Mouse (Mus musculus): ENCODE results near the gene Dusp13. TPM values are rescaled to one million over a fixed set of nuclear protein-coding genes. Genes with fewer than 3 reads are reported as not detected.

The Dusp13 gene
- polyA plus RNA-seq, 1 experiment from 2014 or later: not detected

DNA sequence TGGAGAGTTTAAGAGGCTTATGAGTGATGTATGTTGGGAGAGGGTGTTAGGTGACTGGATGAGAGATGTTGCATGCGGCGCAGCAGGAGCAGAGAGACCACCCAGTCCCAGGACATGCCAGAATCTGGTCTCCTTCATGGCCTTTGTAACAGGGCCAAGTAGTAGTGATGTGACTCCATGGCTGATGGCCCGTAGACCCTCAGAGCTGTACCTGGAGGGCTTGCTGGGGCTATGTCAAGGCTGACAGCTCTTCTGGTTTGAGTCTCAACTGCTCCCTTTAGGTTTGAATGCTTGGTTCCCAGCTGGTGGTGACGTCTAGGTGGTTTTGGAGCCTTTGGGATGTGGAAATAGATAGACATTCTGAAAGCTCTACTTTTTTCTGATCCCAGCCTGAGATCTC lies 21.0 kb downstream of the Dusp13 start:
- no peak overlapping the region for H3K4me2 ChIP-seq (ENCODE audit: low read depth, low read length)
- ATAC-seq (no peak), DNase-seq (no peak)
- WGBS (ENCODE audit: insufficient replicate concordance): 84% methylated on average over 4 of the region's 4 CpGs
- H3K9ac ChIP-seq (replicated peaks): no peak overlapping the region
- no peak overlapping the region for H3K27ac ChIP-seq (ENCODE audit: low read depth)
- H3K4me1 ChIP-seq (ENCODE audit: insufficient read depth): no peaks in the 10 kb centered on the region
- TF ChIP-seq EP300 (IDR thresholded peaks at IDR 0.05; ENCODE audit: low read depth) (no peak), CTCF (IDR thresholded peaks at IDR 0.05; ENCODE audit: low read depth) (no peak)
- peaks cover 4% of the 10 kb centered on the region; the same call in 1 of the 2 replicates for H3K9me3 ChIP-seq (ENCODE audit: low read length)
- H3K27me3 ChIP-seq (ENCODE audit: insufficient read depth, low read length): no peaks in the 10 kb centered on the region
- H3K36me3 ChIP-seq (replicated peaks; ENCODE audit: insufficient read depth, low read length): no peaks in the 10 kb centered on the region
- no peak overlapping the region for H3K4me3 ChIP-seq (ENCODE audit: low read depth, low read length)

DNA sequence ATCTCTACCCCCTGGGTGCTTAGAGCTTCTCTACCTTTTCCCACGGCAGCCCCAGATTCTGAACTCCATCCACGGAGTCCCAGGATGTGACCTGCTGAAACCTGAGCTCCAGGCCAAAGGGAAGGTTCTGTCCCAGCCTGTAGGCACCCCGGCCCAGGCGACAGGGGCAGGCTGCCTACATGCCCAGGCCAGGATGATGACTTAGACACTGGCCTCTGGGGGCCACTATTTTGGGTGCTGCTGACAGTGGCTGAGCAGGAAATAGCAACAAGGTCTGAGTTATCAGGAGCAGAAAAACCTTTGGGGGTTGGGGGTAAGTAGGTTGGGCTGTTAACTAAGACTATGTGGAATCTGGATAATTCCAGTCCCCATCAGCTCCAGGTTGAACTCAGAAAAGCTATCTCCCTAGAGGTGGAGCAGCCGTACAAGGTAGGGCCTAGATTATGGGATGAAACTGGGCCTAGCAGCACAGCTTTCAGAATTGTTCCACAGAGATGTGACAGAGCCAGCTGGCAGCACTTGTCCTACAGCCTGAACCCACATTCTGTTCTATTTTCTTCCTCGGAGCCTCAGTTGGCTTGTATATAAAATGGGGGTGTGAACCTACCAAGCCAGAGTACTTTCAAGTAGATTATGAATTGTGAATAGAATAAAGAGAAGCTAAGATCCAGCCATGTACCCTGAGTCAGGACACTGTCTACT lies 21.8 kb downstream of the Dusp13 start:
- Histone ChIP-seq H3K36me3 (replicated peaks; ENCODE audit: insufficient read depth, low read length) (no peaks in the 10 kb centered on the region), H3K9me3 (ENCODE audit: low read length) (peaks cover 4% of the 10 kb centered on the region; the same call in 1 of the 2 replicates), H3K4me1 (ENCODE audit: insufficient read depth) (no peaks in the 10 kb centered on the region), H3K9ac (replicated peaks) (no peak overlapping the region), H3K4me2 (ENCODE audit: low read depth, low read length) (no peak overlapping the region), H3K27me3 (ENCODE audit: insufficient read depth, low read length) (no peaks in the 10 kb centered on the region), H3K27ac (ENCODE audit: low read depth) (no peak overlapping the region), H3K4me3 (ENCODE audit: low read depth, low read length) (no peak overlapping the region)
- TF ChIP-seq CTCF (IDR thresholded peaks at IDR 0.05; ENCODE audit: low read depth) (no peak), EP300 (IDR thresholded peaks at IDR 0.05; ENCODE audit: low read depth) (no peak)
- DNase-seq (no peak), ATAC-seq (no peak)
- 70% methylated on average over 6 of the region's 6 CpGs for WGBS (ENCODE audit: insufficient replicate concordance)

DNA sequence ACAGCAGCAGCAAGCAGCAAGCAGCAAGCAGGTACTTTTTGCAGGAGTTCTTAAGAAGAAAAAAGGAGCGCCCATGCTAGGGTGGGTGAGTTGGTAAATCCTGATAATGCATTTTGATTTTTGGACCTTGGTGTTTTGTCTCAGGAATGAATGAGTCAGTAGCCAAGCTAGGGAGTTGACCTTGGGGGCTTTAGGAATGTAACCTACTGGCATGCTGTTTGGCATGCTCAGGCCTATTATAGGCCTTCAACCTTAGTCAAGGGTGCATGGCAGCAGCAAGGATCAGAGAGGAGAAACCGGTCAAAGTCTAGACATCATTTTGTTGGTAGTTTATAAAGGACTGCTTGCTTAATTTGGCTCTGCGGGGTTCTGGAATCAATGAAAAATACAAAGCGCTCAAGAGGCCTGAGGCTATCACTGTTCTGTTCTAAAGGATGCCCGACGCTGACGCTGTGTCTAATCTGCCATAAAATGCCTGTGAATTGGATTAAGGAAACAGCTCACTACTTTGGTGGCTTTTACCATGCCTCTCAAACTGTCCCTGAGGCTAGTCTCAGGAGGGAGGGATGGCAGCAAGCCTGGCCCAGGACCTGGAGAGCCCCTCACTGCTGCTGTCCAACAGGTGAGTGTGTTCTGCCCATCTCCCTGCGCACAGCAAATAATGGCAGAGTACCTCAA lies 28.8 kb downstream of the Dusp13 start:
- Histone ChIP-seq H3K4me3 (ENCODE audit: low read depth, low read length) (no peak overlapping the region), H3K27me3 (ENCODE audit: insufficient read depth, low read length) (no peaks in the 10 kb centered on the region), H3K9me3 (ENCODE audit: low read length) (no peaks in the 10 kb centered on the region), H3K4me2 (ENCODE audit: low read depth, low read length) (no peak overlapping the region), H3K4me1 (ENCODE audit: insufficient read depth) (0 out of 2 replicates have a peak, but pooled peaks cover 5% of the 10 kb centered on the region), H3K9ac (replicated peaks) (no peak overlapping the region), H3K27ac (ENCODE audit: low read depth) (no peak overlapping the region), H3K36me3 (replicated peaks; ENCODE audit: insufficient read depth, low read length) (no peaks in the 10 kb centered on the region)
- DNase-seq: no peak
- TF ChIP-seq CTCF (IDR thresholded peaks at IDR 0.05; ENCODE audit: low read depth) (no peak), EP300 (IDR thresholded peaks at IDR 0.05; ENCODE audit: low read depth) (no peak)
- WGBS (ENCODE audit: insufficient replicate concordance): 83% methylated on average over 8 of the region's 8 CpGs
- ATAC-seq: no peak

- WGBS (ENCODE audit: insufficient replicate concordance): 64% methylated on average over 4 of the region's 4 CpGs
- no peak overlapping the region for H3K4me2 ChIP-seq (ENCODE audit: low read depth, low read length)
- no peak overlapping the region for H3K27ac ChIP-seq (ENCODE audit: low read depth)
- H3K9ac ChIP-seq (replicated peaks): no peak overlapping the region
- no peaks in the 10 kb centered on the region for H3K9me3 ChIP-seq (ENCODE audit: low read length)
- H3K4me3 ChIP-seq (ENCODE audit: low read depth, low read length): no peak overlapping the region
- DNase-seq: no peak
- 0 out of 2 replicates have a peak, but pooled peaks cover 5% of the 10 kb centered on the region for H3K4me1 ChIP-seq (ENCODE audit: insufficient read depth)
- ATAC-seq: 0 out of 2 replicates have a peak, but pooled peaks have one; percentile 12
- no peaks in the 10 kb centered on the region for H3K36me3 ChIP-seq (replicated peaks; ENCODE audit: insufficient read depth, low read length)
- TF ChIP-seq EP300 (IDR thresholded peaks at IDR 0.05; ENCODE audit: low read depth) (no peak), CTCF (IDR thresholded peaks at IDR 0.05; ENCODE audit: low read depth) (no peak)
- no peaks in the 10 kb centered on the region for H3K27me3 ChIP-seq (ENCODE audit: insufficient read depth, low read length)
These were observed 30.4 kb downstream of the Dusp13 start for GRCm38 (mm10) chr14:21720430-21721205.

DNA sequence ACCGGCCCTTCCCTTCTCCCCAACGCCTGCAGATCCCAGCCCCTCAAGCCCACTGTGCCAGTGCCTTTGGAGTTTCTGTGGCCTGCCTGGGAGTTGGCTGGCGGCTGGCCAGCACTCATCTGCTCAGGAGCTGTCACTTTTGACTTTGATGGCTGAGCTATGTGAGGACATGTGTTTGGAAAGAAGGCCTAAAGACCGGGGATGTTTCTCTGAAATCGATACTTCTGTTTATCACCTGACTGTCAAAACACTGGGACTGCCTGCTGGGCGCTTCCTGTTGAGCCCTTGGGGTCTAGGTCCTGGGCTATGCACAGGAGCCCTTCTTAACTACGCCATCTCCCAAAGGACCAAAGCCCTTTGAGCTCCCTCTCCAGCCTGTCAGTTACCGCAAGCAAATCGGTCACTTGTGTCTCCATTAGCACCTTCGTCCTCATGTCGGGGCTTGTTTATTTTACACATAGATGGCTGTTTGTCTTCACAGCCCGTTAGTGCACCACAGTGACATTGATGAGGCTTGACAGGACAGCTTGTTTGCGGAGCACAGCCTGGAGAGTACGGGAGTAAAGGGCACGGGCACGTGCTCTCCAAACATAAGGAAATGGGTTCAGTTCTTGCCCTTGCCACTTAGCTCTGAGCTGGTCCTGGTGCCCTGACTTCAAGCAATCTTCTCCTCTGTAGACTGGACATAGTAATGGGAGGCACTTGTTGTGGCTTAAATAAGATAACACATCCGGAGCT lies 31.2 kb downstream of the Dusp13 start:
- Histone ChIP-seq H3K9me3 (ENCODE audit: low read length) (no peaks in the 10 kb centered on the region), H3K9ac (replicated peaks) (no peak overlapping the region), H3K4me3 (ENCODE audit: low read depth, low read length) (no peak overlapping the region), H3K27ac (ENCODE audit: low read depth) (no peak overlapping the region), H3K4me2 (ENCODE audit: low read depth, low read length) (no peak overlapping the region), H3K36me3 (replicated peaks; ENCODE audit: insufficient read depth, low read length) (no peaks in the 10 kb centered on the region), H3K4me1 (ENCODE audit: insufficient read depth) (0 out of 2 replicates have a peak, but pooled peaks cover 5% of the 10 kb centered on the region), H3K27me3 (ENCODE audit: insufficient read depth, low read length) (no peaks in the 10 kb centered on the region)
- ATAC-seq (peak; percentile 85), DNase-seq (peak; percentile 57)
- TF ChIP-seq CTCF (IDR thresholded peaks at IDR 0.05; ENCODE audit: low read depth) (no peak), EP300 (IDR thresholded peaks at IDR 0.05; ENCODE audit: low read depth) (no peak)
- 42% methylated on average over 17 of the region's 17 CpGs for WGBS (ENCODE audit: insufficient replicate concordance)

Measured in liver, postnatal 0 days (tissue).